Mouse (Mus musculus): ENCODE results near the gene Ruvbl1. TPM values are rescaled to one million over a fixed set of nuclear protein-coding genes. Genes with fewer than 3 reads are reported as not detected.

Ruvbl1 gene
- polyA plus RNA-seq, 1 experiment: 20.2 TPM

DNA sequence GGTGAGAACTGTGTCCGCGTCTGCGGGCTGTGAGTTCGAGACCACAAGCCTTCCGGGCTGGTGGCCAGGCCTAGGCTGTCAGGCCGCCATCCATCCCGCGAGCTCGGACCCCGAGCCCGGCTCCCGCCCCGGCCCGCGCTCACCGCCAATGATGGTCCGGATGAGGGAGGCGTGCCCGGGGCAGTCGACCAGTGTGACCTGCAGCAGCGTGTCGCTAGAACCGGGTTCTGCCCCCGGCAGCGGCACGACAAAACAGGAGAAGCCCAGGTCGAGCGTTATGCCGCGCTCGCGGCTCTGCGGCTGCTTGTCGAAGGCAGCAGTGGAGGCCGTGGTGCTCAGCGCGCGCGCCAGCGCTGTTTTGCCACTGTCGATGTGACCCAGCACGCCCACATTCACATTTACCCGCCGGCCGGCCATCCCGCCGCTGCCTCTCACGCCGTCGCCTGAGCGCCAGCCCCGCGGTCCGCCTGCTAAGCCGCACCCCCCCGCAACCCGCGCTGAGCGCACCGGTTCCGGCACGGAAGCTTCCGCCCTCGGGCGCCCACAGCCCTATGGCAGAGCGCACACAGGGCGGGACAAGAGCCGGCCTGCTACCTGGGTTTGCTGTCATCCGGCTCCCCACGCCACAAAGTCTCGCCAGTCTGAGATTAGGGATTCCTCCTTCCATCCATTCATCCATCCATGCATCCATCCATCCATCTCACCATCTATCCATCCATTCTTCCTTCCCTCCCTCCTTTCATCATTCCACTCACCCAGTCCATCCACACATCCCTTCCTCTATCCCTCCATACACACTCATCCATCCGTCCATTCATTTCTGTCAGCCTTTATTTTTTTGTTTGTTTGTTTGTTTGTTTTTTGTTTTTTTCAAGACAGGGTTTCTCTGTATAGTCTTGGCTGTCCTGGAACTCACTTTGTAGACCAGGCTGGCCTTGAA is 18.9 kb upstream of the Ruvbl1 start, which contains the start of gene Eefsec:
TSS of gene Eefsec (minus strand) at position 477 of the 940 bp plus-strand sequence.
- TF ChIP-seq POLR2A (IDR thresholded peaks at IDR 0.05; ENCODE audit: borderline replicate concordance, low read depth, low read length) (no peak), CTCF (IDR thresholded peaks at IDR 0.05; ENCODE audit: low read depth, low read length) (no peak)
- Histone ChIP-seq H3K4me3 (ENCODE audit: insufficient read depth, low read length) (peak within 1 kb of the TSS; percentile 88), H3K27ac (ENCODE audit: insufficient read depth, low read depth, low read length) (no peak within 1 kb of the TSS), H3K4me1 (ENCODE audit: control insufficient read depth, insufficient read depth, low read length) (peaks cover 9% of the 10 kb centered on the region)

DNA sequence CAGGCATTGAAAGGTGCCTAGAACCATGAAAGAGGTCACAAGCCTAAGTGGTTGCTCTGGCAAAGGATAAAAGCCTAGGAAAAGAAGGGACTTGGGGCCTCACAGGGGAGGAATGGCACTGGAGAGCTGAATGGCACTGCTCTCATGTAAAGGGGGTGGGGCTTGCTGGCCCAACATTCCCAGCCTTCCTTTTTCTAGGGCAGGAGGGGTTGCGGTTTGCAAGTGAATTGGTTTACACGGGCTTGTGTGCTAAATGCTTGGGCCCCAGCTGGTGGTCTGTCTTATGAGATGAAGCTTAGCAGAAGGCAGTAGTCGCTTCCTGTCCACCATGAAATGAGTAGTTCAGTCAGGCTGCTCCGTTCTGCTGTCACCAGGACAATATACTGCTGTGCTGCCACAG is 17.8 kb upstream of the Ruvbl1 start:
- Histone ChIP-seq H3K4me1 (ENCODE audit: control insufficient read depth, insufficient read depth, low read length) (peaks cover 9% of the 10 kb centered on the region), H3K4me3 (ENCODE audit: insufficient read depth, low read length) (no peak overlapping the region), H3K27ac (ENCODE audit: insufficient read depth, low read depth, low read length) (no peak overlapping the region)
- TF ChIP-seq POLR2A (IDR thresholded peaks at IDR 0.05; ENCODE audit: borderline replicate concordance, low read depth, low read length) (no peak), CTCF (IDR thresholded peaks at IDR 0.05; ENCODE audit: low read depth, low read length) (no peak)

DNA sequence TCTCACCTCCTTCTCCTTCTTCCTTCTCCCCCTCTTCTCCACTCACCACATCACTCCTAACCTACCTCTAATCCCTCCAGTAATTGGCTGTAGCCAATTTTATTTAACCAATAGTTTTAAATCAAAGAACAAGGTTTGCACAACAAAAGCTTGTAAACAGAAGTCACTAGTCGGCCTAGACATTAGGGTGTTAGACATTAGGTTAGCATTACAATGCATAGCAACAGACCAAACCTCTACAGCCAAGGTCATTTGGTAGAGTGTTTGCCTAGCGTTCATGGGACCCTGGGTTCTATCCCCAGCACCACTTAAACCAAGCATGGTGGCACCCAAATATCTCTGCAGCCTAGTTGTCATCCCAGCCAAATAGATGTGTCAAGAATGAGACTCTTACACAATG is 10.7 kb upstream of the Ruvbl1 start:
- H3K4me3 ChIP-seq (ENCODE audit: insufficient read depth, low read length): no peak overlapping the region
- TF ChIP-seq CTCF (IDR thresholded peaks at IDR 0.05; ENCODE audit: low read depth, low read length) (no peak), POLR2A (IDR thresholded peaks at IDR 0.05; ENCODE audit: borderline replicate concordance, low read depth, low read length) (no peak)
- H3K27ac ChIP-seq (ENCODE audit: insufficient read depth, low read depth, low read length): no peak overlapping the region
- H3K4me1 ChIP-seq (ENCODE audit: control insufficient read depth, insufficient read depth, low read length): no peaks in the 10 kb centered on the region

DNA sequence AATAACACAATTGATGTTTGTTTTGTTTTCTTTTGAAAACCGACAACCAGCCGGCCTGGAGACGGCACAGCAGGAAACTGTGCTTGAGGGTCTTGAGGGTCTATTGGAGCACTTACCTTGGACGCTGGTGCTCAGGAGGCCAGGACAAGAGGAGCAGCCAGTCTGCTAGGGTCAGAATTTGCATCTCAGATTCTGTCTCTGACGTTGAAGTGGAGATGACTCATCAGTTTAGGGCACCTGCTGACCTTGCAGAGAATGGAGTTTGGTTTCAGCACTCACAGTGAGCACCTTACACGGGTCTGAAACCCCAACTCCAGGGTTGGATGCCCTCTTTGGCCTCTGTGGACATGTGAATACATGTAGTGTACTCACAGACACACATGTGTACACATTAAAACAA is 4.7 kb downstream of the Ruvbl1 start:
- Histone ChIP-seq H3K4me3 (ENCODE audit: insufficient read depth, low read length) (no peak overlapping the region), H3K27ac (ENCODE audit: insufficient read depth, low read depth, low read length) (no peak overlapping the region), H3K4me1 (ENCODE audit: control insufficient read depth, insufficient read depth, low read length) (peaks cover 7% of the 10 kb centered on the region; the same call in 1 of the 2 replicates)
- TF ChIP-seq POLR2A (IDR thresholded peaks at IDR 0.05; ENCODE audit: borderline replicate concordance, low read depth, low read length) (no peak), CTCF (IDR thresholded peaks at IDR 0.05; ENCODE audit: low read depth, low read length) (no peak)

DNA sequence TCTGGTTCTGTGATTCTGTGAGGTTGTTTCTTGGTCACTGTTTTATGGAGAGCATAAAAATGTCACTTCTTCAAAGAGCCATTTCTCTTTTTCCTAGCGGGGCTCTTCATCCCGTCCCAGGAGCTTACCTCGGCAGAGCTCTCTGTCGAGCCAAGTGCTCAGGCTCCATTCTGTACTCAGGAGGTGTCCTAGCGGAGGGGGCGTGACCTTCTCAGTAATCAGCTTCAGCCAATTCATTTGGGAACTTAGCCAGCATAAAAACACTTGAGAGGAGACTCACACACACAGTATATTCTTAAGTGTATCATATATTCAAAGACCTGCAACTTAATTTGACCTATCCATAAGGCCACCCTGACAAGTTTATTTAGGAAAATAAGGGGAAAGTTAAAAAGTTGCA is 15.2 kb downstream of the Ruvbl1 start:
- no peak overlapping the region for H3K4me3 ChIP-seq (ENCODE audit: insufficient read depth, low read length)
- no peak overlapping the region for H3K27ac ChIP-seq (ENCODE audit: insufficient read depth, low read depth, low read length)
- TF ChIP-seq POLR2A (IDR thresholded peaks at IDR 0.05; ENCODE audit: borderline replicate concordance, low read depth, low read length): no peak
- TF ChIP-seq CTCF (IDR thresholded peaks at IDR 0.05; ENCODE audit: low read depth, low read length): no peak
- peaks cover 10% of the 10 kb centered on the region for H3K4me1 ChIP-seq (ENCODE audit: control insufficient read depth, insufficient read depth, low read length)

DNA sequence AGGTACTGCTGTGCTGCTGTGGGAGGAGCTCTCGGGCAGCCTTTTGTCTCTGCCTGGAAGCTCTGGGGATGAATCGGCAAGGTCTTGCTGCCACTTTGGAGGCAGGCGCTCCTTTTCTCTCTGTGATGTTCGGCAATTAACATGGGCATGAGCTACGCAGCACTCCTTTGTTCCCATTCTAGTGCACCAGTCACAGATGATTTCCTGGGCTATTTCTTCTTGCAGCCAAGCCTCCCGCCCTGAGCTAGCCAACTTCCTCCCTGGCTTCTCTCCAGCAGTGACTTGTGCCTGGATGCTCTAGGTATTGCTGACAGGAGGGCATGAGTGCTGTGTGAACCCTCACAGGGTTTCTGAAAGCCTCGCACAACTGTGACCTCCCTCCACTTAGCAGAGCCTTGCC is 17.9 kb downstream of the Ruvbl1 start:
- TF ChIP-seq POLR2A (IDR thresholded peaks at IDR 0.05; ENCODE audit: borderline replicate concordance, low read depth, low read length): no peak
- no peak for TF ChIP-seq CTCF (IDR thresholded peaks at IDR 0.05; ENCODE audit: low read depth, low read length)
- Histone ChIP-seq H3K4me1 (ENCODE audit: control insufficient read depth, insufficient read depth, low read length) (peaks cover 6% of the 10 kb centered on the region), H3K27ac (ENCODE audit: insufficient read depth, low read depth, low read length) (no peak overlapping the region), H3K4me3 (ENCODE audit: insufficient read depth, low read length) (no peak overlapping the region)

- H3K4me1 ChIP-seq (ENCODE audit: control insufficient read depth, insufficient read depth, low read length): peaks cover 6% of the 10 kb centered on the region
- no peak for TF ChIP-seq CTCF (IDR thresholded peaks at IDR 0.05; ENCODE audit: low read depth, low read length)
- no peak for TF ChIP-seq POLR2A (IDR thresholded peaks at IDR 0.05; ENCODE audit: borderline replicate concordance, low read depth, low read length)
- no peak overlapping the region for H3K4me3 ChIP-seq (ENCODE audit: insufficient read depth, low read length)
- H3K27ac ChIP-seq (ENCODE audit: insufficient read depth, low read depth, low read length): no peak overlapping the region
Observed at GRCm38 (mm10) chr6:88483913-88484312, 18.7 kb downstream of the Ruvbl1 start.

GRCm38 (mm10) chr6:88485378-88485777 is 20.2 kb downstream of the Ruvbl1 start:
- H3K27ac ChIP-seq (ENCODE audit: insufficient read depth, low read depth, low read length): no peak overlapping the region
- TF ChIP-seq POLR2A (IDR thresholded peaks at IDR 0.05; ENCODE audit: borderline replicate concordance, low read depth, low read length) (no peak), CTCF (IDR thresholded peaks at IDR 0.05; ENCODE audit: low read depth, low read length) (no peak)
- peaks cover 6% of the 10 kb centered on the region for H3K4me1 ChIP-seq (ENCODE audit: control insufficient read depth, insufficient read depth, low read length)
- H3K4me3 ChIP-seq (ENCODE audit: insufficient read depth, low read length): no peak overlapping the region

GRCm38 (mm10) chr6:88486893-88487292 is 21.7 kb downstream of the Ruvbl1 start:
- Histone ChIP-seq H3K27ac (ENCODE audit: insufficient read depth, low read depth, low read length) (no peak overlapping the region), H3K4me1 (ENCODE audit: control insufficient read depth, insufficient read depth, low read length) (peaks cover 6% of the 10 kb centered on the region), H3K4me3 (ENCODE audit: insufficient read depth, low read length) (no peak overlapping the region)
- peak; percentile 18; the same call in 1 of the 2 replicates for TF ChIP-seq CTCF (IDR thresholded peaks at IDR 0.05; ENCODE audit: low read depth, low read length)
- TF ChIP-seq POLR2A (IDR thresholded peaks at IDR 0.05; ENCODE audit: borderline replicate concordance, low read depth, low read length): no peak

- no peak overlapping the region for H3K4me3 ChIP-seq (ENCODE audit: insufficient read depth, low read length)
- no peaks in the 10 kb centered on the region for H3K4me1 ChIP-seq (ENCODE audit: control insufficient read depth, insufficient read depth, low read length)
- no peak for TF ChIP-seq CTCF (IDR thresholded peaks at IDR 0.05; ENCODE audit: low read depth, low read length)
- H3K27ac ChIP-seq (ENCODE audit: insufficient read depth, low read depth, low read length): no peak overlapping the region
Observed at GRCm38 (mm10) chr6:88489026-88489425, 23.8 kb downstream of the Ruvbl1 start.

Measured in bone marrow macrophage, adult 2 months (primary cell).